Mouse (Mus musculus) stomach, embryonic 15.5 days (tissue): ENCODE measurements around the gene Rasgef1a. TPM values are rescaled to one million over a fixed set of nuclear protein-coding genes. Genes with fewer than 3 reads are reported as not detected.

ENCODE experiments used
- microRNA-seq: library from miRNA; unstranded; fragments of <30 nt; microRNA quantifications from one replicate; pipeline ENCODE4, GENCODE M21; 2016
- polyA plus RNA-seq: library from polyadenylated mRNA; unstranded; fragments of >200 nt; fragmentation: Nextera tagmentation; extraction: Ambion mirVana; gene quantifications from 2 replicates; pipeline ENCODE4 v1.2.1, GENCODE M21; 2015

The Rasgef1a gene
- polyA plus RNA-seq, 1 experiment from 2014 or later, result 0.44 TPM

Small RNA genes lying within 50 kb of the gene (microRNA-seq; reads per million reads assigned to microRNA genes)
- not detected for gene Mir7044

Other genes starting within 250 kb of the Rasgef1a start
- 96.3 and 98.2 TPM in 2 replicates for gene Zfp637, start 170.3 kb upstream of the Rasgef1a start, polyA plus RNA-seq
- gene Zfp239, start 149.3 kb upstream of the Rasgef1a start, polyA plus RNA-seq, result 6.0 and 6.4 TPM in 2 replicates
- gene Hnrnpf, start 111.1 kb upstream of the Rasgef1a start, polyA plus RNA-seq, result 705 and 736 TPM in 2 replicates
- 2.7 and 2.9 TPM in 2 replicates for gene Fxyd4, start 73.7 kb upstream of the Rasgef1a start, polyA plus RNA-seq
- 13.7 and 13.9 TPM in 2 replicates for gene Csgalnact2, start 127.7 kb downstream of the Rasgef1a start, polyA plus RNA-seq
- 15.3 and 19.8 TPM in 2 replicates for gene Ret, start 186.3 kb downstream of the Rasgef1a start, polyA plus RNA-seq